Mouse (Mus musculus) stomach, postnatal 0 days (tissue): ENCODE measurements around the gene Dlx2. TPM values are rescaled to one million over a fixed set of nuclear protein-coding genes. Genes with fewer than 3 reads are reported as not detected.

Experiments used
- ATAC-seq: fragments of 200-750 bp; cut with Nextera tagmentation; 2 replicates; pipeline ENCODE4 v1.8.0; 2017; ENCODE audit not compliant: low FRiP score, low TSS enrichment
- DNase-seq: peaks from one replicate; pipeline ENCODE4 v3.0.0-alpha.2; 2016; ENCODE audit warnings: low spot score
- H3K27ac ChIP-seq: fragments of 300-500 bp; sonication (generic); replicated peaks from 2 replicates; pipeline ENCODE4 v1.5.1; 2014; ENCODE audit warnings: mild to moderate bottlenecking, control low read depth
- H3K27me3 ChIP-seq: fragments of 300-500 bp; sonication (generic); 2 replicates; pipeline ENCODE4 v1.6.1; 2014; ENCODE audit warnings: low read length; ENCODE audit not compliant: control insufficient read depth, insufficient read depth
- H3K36me3 ChIP-seq: fragments of 300-500 bp; sonication (generic); 2 replicates; pipeline ENCODE4 v1.6.1; 2014; ENCODE audit warnings: low read length, mixed read lengths; ENCODE audit not compliant: control insufficient read depth, insufficient read depth
- H3K4me1 ChIP-seq: fragments of 300-500 bp; sonication (generic); replicated peaks from 2 replicates; pipeline ENCODE4 v1.6.1; 2014; ENCODE audit warnings: antibody characterized with exemption; ENCODE audit not compliant: control insufficient read depth, insufficient read depth
- H3K4me2 ChIP-seq: fragments of 300-500 bp; sonication (generic); replicated peaks from 2 replicates; pipeline ENCODE4 v1.6.1; 2014; ENCODE audit warnings: low read depth, mild to moderate bottlenecking, control low read depth, moderate library complexity
- H3K4me3 ChIP-seq: fragments of 300-500 bp; sonication (generic); 2 replicates; pipeline ENCODE4 v1.5.1; 2014; ENCODE audit warnings: low read depth, low read length, control low read depth
- H3K9ac ChIP-seq: fragments of 300-500 bp; sonication (generic); 2 replicates; pipeline ENCODE4 v1.6.1; 2014; ENCODE audit warnings: mild to moderate bottlenecking, low read length, control low read depth, mixed read lengths
- H3K9me3 ChIP-seq: fragments of 300-500 bp; sonication (generic); 2 replicates; pipeline ENCODE4 v1.6.1; 2016; ENCODE audit warnings: low read length; ENCODE audit not compliant: control insufficient read depth
- CTCF ChIP-seq: IDR thresholded peaks from 2 replicates; pipeline ENCODE4 v1.5.1; 2016; ENCODE audit warnings: antibody characterized with exemption, low read depth, mild to moderate bottlenecking, moderate library complexity
- EP300 ChIP-seq: optimal IDR thresholded peaks from 2 replicates; pipeline ENCODE3; 2016; ENCODE audit warnings: antibody characterized with exemption
- whole genome bisulfite sequencing: fragments of 180-500 bp; shearing (Covaris S2); extraction: QIAGEN DNeasy Blood & Tissue Kit; methylation state at CpG from one replicate; pipeline ENCODE4 v1.1.7; 2014; 5-methylcytosine and 5-hydroxymethylcytosine counted together
- polyA plus RNA-seq: library from polyadenylated mRNA; unstranded; fragments of >200 nt; fragmentation: Nextera tagmentation; extraction: Ambion mirVana; gene quantifications from 2 replicates; pipeline ENCODE4 v1.2.1, GENCODE M21; 2015

Gene Dlx2
- polyA plus RNA-seq, 1 experiment from 2014 or later: 1.3 TPM

GRCm38 (mm10) chr2:71528714-71529510 lies 17.6 kb downstream of the Dlx2 start:
- peak overlapping the region; percentile 45 for H3K4me3 ChIP-seq
- under 1% methylated on average over 50 of the region's 57 CpGs for WGBS
- peak overlapping the region; percentile 68 for H3K4me2 ChIP-seq
- no peaks in the 10 kb centered on the region for H3K9me3 ChIP-seq
- peak; percentile 33; the same call in 1 of the 2 replicates for ATAC-seq
- H3K36me3 ChIP-seq: no peaks in the 10 kb centered on the region
- no peak for TF ChIP-seq CTCF
- TF ChIP-seq EP300: no peak
- no peak overlapping the region for H3K27ac ChIP-seq
- H3K9ac ChIP-seq: peak overlapping the region; percentile 47
- peaks cover 59% of the 10 kb centered on the region for H3K27me3 ChIP-seq
- peak; percentile 29 for DNase-seq
- H3K4me1 ChIP-seq: peaks cover 4% of the 10 kb centered on the region; the same call in 1 of the 2 replicates

- 4% methylated on average over 26 of the region's 26 CpGs for WGBS
- H3K4me3 ChIP-seq: peak within 1 kb of the TSS; percentile 45
- no peak within 1 kb of the TSS for H3K9ac ChIP-seq
Measured at GRCm38 (mm10) chr2:71528014-71528713, 18.4 kb downstream of the Dlx2 start, which contains the start of gene Dlx1. Gene Dlx1 (plus strand): TSS chr2:71528113.

GRCm38 (mm10) chr2:71527323-71528013 lies 19.1 kb downstream of the Dlx2 start:
- H3K4me2 ChIP-seq: no peak overlapping the region

More at GRCm38 (mm10) chr2:71528014-71528713, 18.4 kb downstream of the Dlx2 start, which contains the start of gene Dlx1:
- DNase-seq (no peak), ATAC-seq (no peak)
- TF ChIP-seq CTCF (no peak), EP300 (no peak)
- Histone ChIP-seq H3K27me3 (peaks cover 55% of the 10 kb centered on the region), H3K9me3 (no peaks in the 10 kb centered on the region), H3K4me1 (peaks cover 4% of the 10 kb centered on the region; the same call in 1 of the 2 replicates), H3K4me2 (peak within 1 kb of the TSS; percentile 68), H3K27ac (no peak within 1 kb of the TSS), H3K36me3 (no peaks in the 10 kb centered on the region)

GRCm38 (mm10) chr2:71526595-71527322 lies 19.8 kb downstream of the Dlx2 start:
- Histone ChIP-seq H3K4me3 (peak overlapping the region; percentile 4; the same call in 1 of the 2 replicates), H3K9me3 (no peaks in the 10 kb centered on the region), H3K27me3 (peaks cover 44% of the 10 kb centered on the region), H3K4me2 (no peak overlapping the region), H3K9ac (no peak overlapping the region), H3K36me3 (no peaks in the 10 kb centered on the region), H3K27ac (no peak overlapping the region), H3K4me1 (peaks cover 4% of the 10 kb centered on the region; the same call in 1 of the 2 replicates)
- ATAC-seq: no peak
- WGBS: 7% methylated on average over 10 of the region's 10 CpGs
- no peak for DNase-seq
- TF ChIP-seq CTCF (no peak), EP300 (no peak)

More at GRCm38 (mm10) chr2:71527323-71528013, 19.1 kb downstream of the Dlx2 start:
- TF ChIP-seq CTCF: no peak
- no peak for TF ChIP-seq EP300
- Histone ChIP-seq H3K9ac (no peak overlapping the region), H3K36me3 (no peaks in the 10 kb centered on the region), H3K4me3 (peak overlapping the region; percentile 4; the same call in 1 of the 2 replicates), H3K27me3 (peaks cover 48% of the 10 kb centered on the region), H3K27ac (no peak overlapping the region), H3K9me3 (no peaks in the 10 kb centered on the region), H3K4me1 (peaks cover 4% of the 10 kb centered on the region; the same call in 1 of the 2 replicates)
- DNase-seq (no peak), ATAC-seq (no peak)
- 5% methylated on average over 24 of the region's 24 CpGs for WGBS

GRCm38 (mm10) chr2:71524763-71525162 lies 21.8 kb downstream of the Dlx2 start:
- 31% methylated on average over 13 of the region's 13 CpGs for WGBS
- Histone ChIP-seq H3K4me2 (no peak overlapping the region), H3K9ac (no peak overlapping the region), H3K27ac (no peak overlapping the region), H3K27me3 (peaks cover 36% of the 10 kb centered on the region; the same call in 1 of the 2 replicates), H3K9me3 (no peaks in the 10 kb centered on the region), H3K36me3 (no peaks in the 10 kb centered on the region), H3K4me3 (no peak overlapping the region), H3K4me1 (peaks cover 4% of the 10 kb centered on the region; the same call in 1 of the 2 replicates)
- no peak for ATAC-seq
- TF ChIP-seq EP300 (no peak), CTCF (no peak)
- no peak for DNase-seq
